ENCODE assay signal across 10 mouse cellular contexts in genomic region chr4:102623789-102624611, GRCm38 (mm10).
DNase-seq lines count a peak whose midpoint lies in the region; ATAC-seq and TF ChIP-seq lines count a peak whose summit lies in the region.
"Had no signal": no experiment of that assay in that cellular context is flagged by ENCODE, and none has a peak within 500 bp of the region (broad histone marks: within the 10 kb centered on the region; RNA-seq: fewer than 3 reads in every experiment).

No protein-coding gene starts in this region.

- H3K9me3 ChIP-seq in forebrain, postnatal 0 days (ENCODE audit: low read length): no peaks in the 10 kb centered on the region
- H3K9me3 ChIP-seq in forebrain, embryonic 13.5 days (replicated peaks): no peaks in the 10 kb centered on the region
- H3K9me3 ChIP-seq: embryonic facial prominence, embryonic 13.5 days had no signal

- H3K27me3 ChIP-seq in forebrain, postnatal 0 days (ENCODE audit: insufficient read depth, low read length): no peaks in the 10 kb centered on the region
- no peaks in the 10 kb centered on the region for H3K27me3 ChIP-seq in forebrain, embryonic 13.5 days

- DNase-seq in layer of hippocampus, adult 9-11 months: peak; percentile 24
- DNase-seq in layer of hippocampus, adult 8-10 months (ENCODE audit: low spot score in 2 of 2): no peak
- DNase-seq in NIH3T3 (ENCODE audit: low read depth): peak; percentile 55
- DNase-seq in monocyte, adult 2 months (ENCODE audit: low read depth in 1 of 2, low spot score in 2 of 2): peak; percentile 75 to 76
- no peak for DNase-seq in forebrain, postnatal 0 days

- no peak overlapping the region for H3K4me2 ChIP-seq in forebrain, postnatal 0 days (ENCODE audit: low read depth)
- no peak overlapping the region for H3K4me2 ChIP-seq in forebrain, embryonic 13.5 days
- H3K4me2 ChIP-seq: embryonic facial prominence, embryonic 13.5 days had no signal

- no peaks in the 10 kb centered on the region for H3K36me3 ChIP-seq in forebrain, postnatal 0 days (ENCODE audit: insufficient read depth)
- no peaks in the 10 kb centered on the region for H3K36me3 ChIP-seq in forebrain, embryonic 13.5 days (ENCODE audit: poor library complexity, severe bottlenecking)
- H3K36me3 ChIP-seq: embryonic facial prominence, embryonic 13.5 days had no signal

- H3K9ac ChIP-seq in forebrain, postnatal 0 days: no peak overlapping the region
- H3K9ac ChIP-seq in forebrain, embryonic 13.5 days: no peak overlapping the region
- H3K9ac ChIP-seq: embryonic facial prominence, embryonic 13.5 days; liver, embryonic 14.5 days had no signal

- no peak overlapping the region for H3K4me3 ChIP-seq in forebrain, postnatal 0 days (ENCODE audit: low read depth, low read length)
- no peak overlapping the region for H3K4me3 ChIP-seq in forebrain, embryonic 13.5 days
- H3K4me3 ChIP-seq: embryonic facial prominence, embryonic 13.5 days had no signal

- peak; percentile 54 for ATAC-seq in common myeloid progenitor, adult 5-6 weeks (replicated peaks; ENCODE audit: low read depth, poor library complexity, severe bottlenecking)
- no peak for ATAC-seq in forebrain, postnatal 0 days
- ATAC-seq in forebrain, embryonic 13.5 days: no peak
- ATAC-seq: hindbrain, embryonic 16.5 days had no signal

- H3K27ac ChIP-seq in forebrain, postnatal 0 days (ENCODE audit: low read depth, low read length): no peak overlapping the region
- no peak overlapping the region for H3K27ac ChIP-seq in forebrain, embryonic 13.5 days
- H3K27ac ChIP-seq: embryonic facial prominence, embryonic 13.5 days; liver, embryonic 14.5 days had no signal

- WGBS in forebrain, postnatal 0 days: 77% methylated on average over 4 of the region's 4 CpGs
- WGBS in forebrain, embryonic 13.5 days: 88% methylated on average over 4 of the region's 4 CpGs

- no peak for TF ChIP-seq CTCF in forebrain, postnatal 0 days (IDR thresholded peaks at IDR 0.05; ENCODE audit: low read depth)

- H3K4me1 ChIP-seq in forebrain, postnatal 0 days (ENCODE audit: insufficient read depth): no peaks in the 10 kb centered on the region
- H3K4me1 ChIP-seq in forebrain, embryonic 13.5 days: peaks cover 14% of the 10 kb centered on the region; the same call in 1 of the 2 replicates
- H3K4me1 ChIP-seq: embryonic facial prominence, embryonic 13.5 days had no signal

Comparison
In these comparisons a context has a peak if more than half of its experiments do, and no peak if none do; other contexts are left out.
1. DNase-seq: peak in layer of hippocampus, adult 9-11 months (single experiment), NIH3T3 (single experiment) and monocyte, adult 2 months (2 of 2); none in layer of hippocampus, adult 8-10 months (0 of 2) and forebrain, postnatal 0 days (single experiment).